Mouse (Mus musculus) CH12.LX (cell line): ENCODE data around the gene Usp42.

Source experiments
- CHD2 ChIP-seq: IDR thresholded peaks from 2 replicates; pipeline ENCODE4 v1.6.1; 2011; ENCODE audit warnings: low read length, improper control_type of control experiment
- CTCF ChIP-seq, 2 experiments: IDR thresholded peaks in 1 of 2; conservative IDR thresholded peaks in 1 of 2; 2 replicates each; pipeline ENCODE4 v1.5.1; 2011 to 2012; ENCODE audit warnings: low read depth in 2 of 2, low read length in 2 of 2, improper control_type of control experiment in 1 of 2, inconsistent platforms in 1 of 2, mild to moderate bottlenecking in 1 of 2, moderate library complexity in 1 of 2
- EP300 ChIP-seq: IDR thresholded peaks from 2 replicates; pipeline ENCODE4 v1.6.1; 2011; ENCODE audit warnings: low read length, improper control_type of control experiment
- ETS1 ChIP-seq: conservative IDR thresholded peaks from 2 replicates; pipeline ENCODE4 v1.6.1; 2012; ENCODE audit warnings: low read depth, mild to moderate bottlenecking, inconsistent platforms, low read length, improper control_type of control experiment, moderate library complexity
- HCFC1 ChIP-seq: IDR thresholded peaks from 2 replicates; pipeline ENCODE4 v1.6.1; 2012; ENCODE audit warnings: low read depth, mild to moderate bottlenecking, inconsistent platforms, low read length, improper control_type of control experiment
- IRF4 ChIP-seq: IDR thresholded peaks from 2 replicates; pipeline ENCODE4 v1.6.1; 2014; ENCODE audit warnings: low read depth, mild to moderate bottlenecking, inconsistent platforms, low read length, improper control_type of control experiment
- NRF1 ChIP-seq: IDR thresholded peaks from 2 replicates; pipeline ENCODE4 v1.6.1; 2014; ENCODE audit warnings: low read depth, mild to moderate bottlenecking, inconsistent platforms, low read length, improper control_type of control experiment, moderate library complexity
- POLR2A ChIP-seq: IDR thresholded peaks from 2 replicates; pipeline ENCODE4 v1.6.1; 2011; ENCODE audit warnings: low read depth, mild to moderate bottlenecking, improper control_type of control experiment, low read length
- TBP ChIP-seq: conservative IDR thresholded peaks from 2 replicates; pipeline ENCODE4 v1.6.1; 2011; ENCODE audit warnings: low read depth, low read length, improper control_type of control experiment
- UBTF ChIP-seq: IDR thresholded peaks from 2 replicates; pipeline ENCODE4 v1.6.1; 2012; ENCODE audit warnings: low read depth, mild to moderate bottlenecking, inconsistent platforms, low read length, improper control_type of control experiment, moderate library complexity

DNA sequence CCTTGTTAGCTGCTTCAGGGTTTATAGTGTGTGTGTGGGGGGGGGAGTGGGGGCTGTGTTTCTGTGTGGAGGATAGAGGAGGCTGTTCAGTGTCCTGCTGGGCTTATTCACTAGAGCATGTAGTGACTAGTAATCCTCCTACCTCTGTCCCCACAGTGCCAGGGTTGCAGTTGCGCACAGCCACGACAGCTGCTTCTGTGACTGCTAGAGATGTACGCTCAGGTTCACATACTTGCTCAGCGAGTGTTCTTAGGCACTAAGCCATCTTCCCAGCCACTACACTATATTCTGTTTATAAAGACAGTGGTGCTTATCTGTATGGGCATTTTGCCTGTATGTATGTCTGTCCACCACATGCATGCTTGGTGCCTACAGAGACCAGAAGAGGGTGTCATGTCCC is 54.7 kb downstream of the Usp42 start:
- TF ChIP-seq UBTF = no peak
- TF ChIP-seq CTCF (conservative IDR thresholded peaks at IDR 0.05 in 1 of 2, IDR thresholded peaks at IDR 0.05 in 1 of 2; ENCODE audit: low read depth in 2 of 2, low read length in 2 of 2) = no peak
- TF ChIP-seq CHD2 = no peak
- TF ChIP-seq ETS1 = no peak
- no peak for TF ChIP-seq POLR2A
- TF ChIP-seq EP300 = no peak
- no peak for TF ChIP-seq HCFC1
- no peak for TF ChIP-seq IRF4
- TF ChIP-seq TBP = no peak
- TF ChIP-seq NRF1 = no peak
